Mouse (Mus musculus) bone marrow, adult 2 months (tissue): ENCODE results near the gene Ccdc85a.
"Not testable (repeated sequence)": the region's sequence is repeated elsewhere in the genome, so short reads cannot be mapped to it uniquely, and the experiment has no call there.

Experiments
- CTCF ChIP-seq: fragments of 200-500 bp; IDR thresholded peaks from 2 replicates; pipeline ENCODE4 v1.5.1; 2011; ENCODE audit warnings: low read length, control low read depth; ENCODE audit not compliant: control insufficient read depth, insufficient read depth
- POLR2A ChIP-seq: fragments of 200-500 bp; IDR thresholded peaks from 2 replicates; pipeline ENCODE4 v1.6.1; 2011; ENCODE audit warnings: low read depth, mild to moderate bottlenecking, control low read depth, low read length, borderline replicate concordance; ENCODE audit not compliant: control insufficient read depth

DNA sequence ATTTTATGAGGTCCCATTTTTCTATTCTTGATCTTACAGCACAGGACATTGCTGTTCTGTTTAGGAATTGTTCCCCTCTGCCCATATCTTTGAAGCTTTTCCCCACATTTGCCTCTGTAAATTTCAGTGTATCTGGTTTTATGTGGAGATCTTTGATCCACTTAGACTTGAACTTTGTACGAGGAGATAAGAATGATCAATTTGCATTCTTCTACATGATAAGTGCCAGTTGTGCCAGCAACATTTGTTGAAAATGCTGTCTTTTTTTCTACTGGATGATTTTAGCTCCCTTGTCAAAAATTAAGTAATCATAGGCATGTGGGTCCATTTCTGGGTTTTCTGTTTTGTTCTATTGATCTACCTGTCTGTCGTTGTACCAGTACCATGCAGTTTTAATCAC is 174.2 kb downstream of the Ccdc85a start:
- TF ChIP-seq POLR2A, CTCF: not testable (repeated sequence)
